Comparison of ENCODE assay signal across 13 mouse cellular contexts in genomic region chr11:8537013-8537614, GRCm38 (mm10).
A peak's percentile ranks its signal among the peaks of the same experiment; 100 is the strongest.
DNase-seq lines count a peak whose midpoint lies in the region; ATAC-seq and TF ChIP-seq lines count a peak whose summit lies in the region.
"Had no signal": no experiment of that assay in that cellular context is flagged by ENCODE, and none has a peak within 500 bp of the region (broad histone marks: within the 10 kb centered on the region; RNA-seq: fewer than 3 reads in every experiment).

No protein-coding gene starts in this region.

- H3K4me2 ChIP-seq in embryonic facial prominence, embryonic 14.5 days (ENCODE audit: low read depth, low read length) = no peak overlapping the region
- H3K4me2 ChIP-seq in lung, embryonic 16.5 days (ENCODE audit: low read depth, low read length) = no peak overlapping the region
- H3K4me2 ChIP-seq in hindbrain, embryonic 16.5 days (ENCODE audit: low read length) = no peak overlapping the region
- H3K4me2 ChIP-seq: hindbrain, embryonic 15.5 days had no signal

- 67% methylated on average over 5 of the region's 5 CpGs for WGBS in heart, embryonic 10.5 days
- 56% methylated on average over 5 of the region's 5 CpGs for WGBS in embryonic facial prominence, embryonic 14.5 days
- 45% methylated on average over 5 of the region's 5 CpGs for WGBS in lung, embryonic 16.5 days
- 84% methylated on average over 5 of the region's 5 CpGs for WGBS in hindbrain, embryonic 16.5 days

- no peak overlapping the region for H3K4me3 ChIP-seq in heart, embryonic 10.5 days
- H3K4me3 ChIP-seq in embryonic facial prominence, embryonic 14.5 days (ENCODE audit: low read depth, low read length) = no peak overlapping the region
- H3K4me3 ChIP-seq in lung, embryonic 16.5 days (ENCODE audit: low read length) = no peak overlapping the region
- no peak overlapping the region for H3K4me3 ChIP-seq in left cerebral cortex, adult 2 months
- no peak overlapping the region for H3K4me3 ChIP-seq in hindbrain, embryonic 16.5 days (ENCODE audit: low read length)
- H3K4me3 ChIP-seq: hindbrain, embryonic 15.5 days had no signal

- H3K4me1 ChIP-seq in heart, embryonic 10.5 days = peaks cover 3% of the 10 kb centered on the region; the same call in 1 of the 2 replicates
- H3K4me1 ChIP-seq in embryonic facial prominence, embryonic 14.5 days (ENCODE audit: control insufficient read depth, insufficient read depth, low read length) = peaks cover 28% of the 10 kb centered on the region
- H3K4me1 ChIP-seq in lung, embryonic 16.5 days (replicated peaks; ENCODE audit: control insufficient read depth, insufficient read depth, low read length) = peaks cover 20% of the 10 kb centered on the region
- H3K4me1 ChIP-seq in hindbrain, embryonic 16.5 days (ENCODE audit: control insufficient read depth, insufficient read depth, low read depth, low read length) = peaks cover 4% of the 10 kb centered on the region; the same call in 1 of the 2 replicates

- H3K9me3 ChIP-seq in heart, embryonic 10.5 days = no peaks in the 10 kb centered on the region
- H3K9me3 ChIP-seq in embryonic facial prominence, embryonic 14.5 days (ENCODE audit: control insufficient read depth, low read length) = no peaks in the 10 kb centered on the region
- no peaks in the 10 kb centered on the region for H3K9me3 ChIP-seq in lung, embryonic 16.5 days (ENCODE audit: control insufficient read depth, low read length)
- H3K9me3 ChIP-seq in hindbrain, embryonic 16.5 days (ENCODE audit: control insufficient read depth, low read length) = no peaks in the 10 kb centered on the region
- H3K9me3 ChIP-seq: hindbrain, embryonic 15.5 days had no signal

- H3K27ac ChIP-seq in heart, embryonic 10.5 days = no peak overlapping the region
- peak overlapping the region; percentile 72 for H3K27ac ChIP-seq in embryonic facial prominence, embryonic 14.5 days (replicated peaks; ENCODE audit: low read depth, low read length)
- peak overlapping the region; percentile 89 for H3K27ac ChIP-seq in lung, embryonic 16.5 days (ENCODE audit: low read length)
- H3K27ac ChIP-seq in left cerebral cortex, adult 2 months = no peak overlapping the region
- no peak overlapping the region for H3K27ac ChIP-seq in hindbrain, embryonic 16.5 days (ENCODE audit: low read depth, low read length)
- H3K27ac ChIP-seq: hindbrain, embryonic 15.5 days had no signal

- no peak overlapping the region for H3K9ac ChIP-seq in embryonic facial prominence, embryonic 14.5 days (ENCODE audit: low read depth, low read length)
- H3K9ac ChIP-seq in lung, embryonic 16.5 days (ENCODE audit: low read length) = no peak overlapping the region
- no peak overlapping the region for H3K9ac ChIP-seq in hindbrain, embryonic 16.5 days (ENCODE audit: low read depth, low read length)
- H3K9ac ChIP-seq: hindbrain, embryonic 15.5 days; liver, postnatal 0 days had no signal

- intact Hi-C loops in heart, postnatal 10 days (cut with DNase I) = no loop called here
- intact Hi-C loops in left cerebral cortex, adult 2 months (cut with DNase I) = loop anchor here (5.0 kb wide), 1 partner anchor 130 kb away; no protein-coding TSS in a partner anchor

- no peaks in the 10 kb centered on the region for H3K27me3 ChIP-seq in heart, embryonic 10.5 days (ENCODE audit: insufficient read depth, poor library complexity, severe bottlenecking)
- H3K27me3 ChIP-seq in embryonic facial prominence, embryonic 14.5 days (replicated peaks; ENCODE audit: control insufficient read depth, insufficient read depth, low read length) = no peaks in the 10 kb centered on the region
- no peaks in the 10 kb centered on the region for H3K27me3 ChIP-seq in lung, embryonic 16.5 days (ENCODE audit: control insufficient read depth, insufficient read depth, low read depth, low read length)
- H3K27me3 ChIP-seq in hindbrain, embryonic 16.5 days (replicated peaks; ENCODE audit: control insufficient read depth, insufficient read depth, low read length) = no peaks in the 10 kb centered on the region
- H3K27me3 ChIP-seq: hindbrain, embryonic 15.5 days had no signal

- no peak for TF ChIP-seq CTCF in left cerebral cortex, adult 2 months (IDR thresholded peaks at IDR 0.05)

- H3K36me3 ChIP-seq in heart, embryonic 10.5 days = peaks cover 3% of the 10 kb centered on the region; the same call in 1 of the 2 replicates
- peaks cover 47% of the 10 kb centered on the region for H3K36me3 ChIP-seq in embryonic facial prominence, embryonic 14.5 days (ENCODE audit: control insufficient read depth, insufficient read depth, low read length)
- peaks cover 13% of the 10 kb centered on the region for H3K36me3 ChIP-seq in lung, embryonic 16.5 days (ENCODE audit: control insufficient read depth, insufficient read depth, low read length)
- no peaks in the 10 kb centered on the region for H3K36me3 ChIP-seq in hindbrain, embryonic 16.5 days (ENCODE audit: control insufficient read depth, insufficient read depth, low read length)
- H3K36me3 ChIP-seq: hindbrain, embryonic 15.5 days had no signal

- ATAC-seq in embryonic facial prominence, embryonic 14.5 days (ENCODE audit: low read depth) = no peak
- peak; percentile 85 for ATAC-seq in lung, embryonic 16.5 days (ENCODE audit: low read depth)
- no peak for ATAC-seq in hindbrain, embryonic 16.5 days
- ATAC-seq: liver, postnatal 0 days had no signal

- peak; percentile 97 for DNase-seq in heart, adult 11 months
- no peak for DNase-seq in heart, embryonic 10.5 days (ENCODE audit: low spot score)
- DNase-seq in embryonic facial prominence, embryonic 14.5 days (ENCODE audit: low spot score) = peak; percentile 65
- peak; percentile 64 to 67 for DNase-seq in heart, postnatal 10 days
- no peak for DNase-seq in left cerebral cortex, adult 2 months (ENCODE audit: extremely low spot score in 1 of 2, low spot score in 2 of 2)
- DNase-seq in urinary bladder, adult 18-20 months (ENCODE audit: low spot score in 2 of 2) = no peak
- DNase-seq: B cell, adult 2 months; cerebellum, postnatal 25 days; liver, postnatal 0 days; right cerebral cortex, postnatal 14 days had no signal

Comparison
In these comparisons a context has a peak if more than half of its experiments do, and no peak if none do; other contexts are left out.
1. DNase-seq: peak in heart, adult 11 months (single experiment), embryonic facial prominence, embryonic 14.5 days (single experiment) and heart, postnatal 10 days (2 of 2); none in heart, embryonic 10.5 days (single experiment), left cerebral cortex, adult 2 months (0 of 2) and urinary bladder, adult 18-20 months (0 of 2).
2. H3K27ac ChIP-seq: peak in embryonic facial prominence, embryonic 14.5 days (single experiment) and lung, embryonic 16.5 days (single experiment); none in heart, embryonic 10.5 days (single experiment), left cerebral cortex, adult 2 months (single experiment) and hindbrain, embryonic 16.5 days (single experiment).